Mouse (Mus musculus): ENCODE data around the gene Fndc7. TPM values are rescaled to one million over a fixed set of nuclear protein-coding genes. Genes with fewer than 3 reads are reported as not detected.
A peak's percentile ranks its signal among the peaks of the same experiment; 100 is the strongest.
"Not testable (repeated sequence)": the region's sequence is repeated elsewhere in the genome, so short reads cannot be mapped to it uniquely, and the experiment has no call there.

The Fndc7 gene
- polyA plus RNA-seq, 1 experiment from 2014 or later: 0.34 TPM

DNA sequence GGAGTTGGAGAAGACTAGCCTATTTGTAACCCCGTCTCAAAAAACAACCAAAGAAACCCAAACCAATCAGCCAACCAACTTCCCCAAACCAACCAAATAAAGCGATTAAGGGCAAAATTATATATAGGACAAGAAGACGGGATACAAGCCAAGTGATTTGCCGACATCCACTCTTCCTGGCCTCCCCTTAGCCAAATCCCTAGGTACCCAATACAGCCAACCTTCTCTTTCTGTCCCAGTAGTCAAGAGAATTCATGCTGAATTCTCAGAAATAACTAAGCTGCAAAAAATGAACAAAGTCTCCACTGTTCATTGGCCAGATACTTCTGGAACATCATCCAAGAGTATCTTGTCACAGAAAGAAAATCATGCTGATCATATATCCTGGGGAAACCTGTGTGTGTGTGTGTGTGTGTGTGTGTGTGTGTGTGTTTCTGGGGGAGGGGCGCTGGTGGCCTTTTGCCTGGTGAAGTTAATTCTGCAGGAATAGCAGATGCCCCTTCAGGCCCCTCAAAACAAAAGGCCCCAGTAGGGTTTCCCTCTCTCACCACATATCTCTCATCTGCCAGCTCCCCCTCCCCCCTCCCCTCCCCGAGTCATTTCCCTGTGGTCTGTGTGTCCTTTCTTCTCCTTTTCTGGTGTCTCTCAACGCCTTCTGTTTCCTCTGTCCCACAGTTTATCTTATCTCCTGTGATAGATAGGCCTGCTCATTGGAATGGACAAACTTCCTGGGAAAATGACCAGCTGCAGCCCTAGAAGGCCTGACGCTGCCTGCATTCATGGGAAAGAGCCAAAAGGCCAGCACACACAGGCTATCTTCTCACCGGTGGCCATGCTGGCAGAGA, 3.9 kb downstream of the Fndc7 start:
- peaks cover 20% of the 10 kb centered on the region for H3K4me1 ChIP-seq
- no peak for DNase-seq (ENCODE audit: low spot score)
- H3K36me3 ChIP-seq (replicated peaks): no peaks in the 10 kb centered on the region
- H3K4me3 ChIP-seq: no peak overlapping the region
- H3K27ac ChIP-seq (replicated peaks): peak overlapping the region; percentile 51; the same call in 1 of the 2 replicates
- 57% methylated on average over 9 of the region's 9 CpGs for WGBS
- no peaks in the 10 kb centered on the region for H3K9me3 ChIP-seq
- no peaks in the 10 kb centered on the region for H3K27me3 ChIP-seq (replicated peaks; ENCODE audit: low read depth, poor library complexity, severe bottlenecking)

DNA sequence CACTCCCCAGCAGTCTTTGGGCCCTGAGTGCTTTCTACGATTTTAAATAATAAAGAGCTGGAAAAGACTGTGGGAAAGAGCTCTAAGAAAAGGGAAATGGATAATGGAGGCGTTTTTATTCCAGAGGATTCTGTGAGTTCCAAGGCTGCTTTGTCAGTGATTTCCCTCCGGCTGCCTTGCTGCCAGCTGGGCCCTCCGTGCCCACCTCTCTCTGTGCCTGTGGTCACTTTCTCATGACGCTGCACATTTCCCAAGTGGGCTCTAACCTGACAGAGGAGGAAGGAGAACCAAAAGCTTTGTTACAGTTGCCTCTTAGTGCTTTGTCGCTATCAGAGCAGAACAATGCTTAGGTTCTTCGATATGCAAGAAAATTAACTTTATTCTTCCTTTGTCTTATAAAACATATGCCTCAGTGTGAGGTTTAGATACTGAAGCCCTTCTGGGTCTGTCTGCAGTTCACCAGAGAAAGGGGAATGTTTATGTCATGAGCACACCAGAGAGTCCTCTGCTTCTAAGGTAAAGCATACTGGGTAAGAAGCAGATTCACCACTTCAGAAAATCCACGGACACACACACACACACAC, 5.0 kb downstream of the Fndc7 start:
- DNase-seq (ENCODE audit: low spot score): no peak
- Histone ChIP-seq H3K4me1 (peaks cover 25% of the 10 kb centered on the region), H3K36me3 (replicated peaks) (no peaks in the 10 kb centered on the region), H3K27me3 (replicated peaks; ENCODE audit: low read depth, poor library complexity, severe bottlenecking) (no peaks in the 10 kb centered on the region), H3K4me3 (no peak overlapping the region), H3K27ac (replicated peaks) (no peak overlapping the region), H3K9me3 (no peaks in the 10 kb centered on the region)
- WGBS: 69% methylated on average over 8 of the region's 8 CpGs

GRCm38 (mm10) chr3:108883067-108883466, 6.7 kb downstream of the Fndc7 start:
- DNase-seq (ENCODE audit: low spot score): no peak
- Histone ChIP-seq H3K27ac (replicated peaks) (no peak overlapping the region), H3K36me3 (replicated peaks) (no peaks in the 10 kb centered on the region), H3K27me3 (replicated peaks; ENCODE audit: low read depth, poor library complexity, severe bottlenecking) (no peaks in the 10 kb centered on the region), H3K4me3 (no peak overlapping the region), H3K9me3 (no peaks in the 10 kb centered on the region), H3K4me1 (peaks cover 29% of the 10 kb centered on the region)
- 90% methylated on average over 2 of the region's 2 CpGs for WGBS

DNA sequence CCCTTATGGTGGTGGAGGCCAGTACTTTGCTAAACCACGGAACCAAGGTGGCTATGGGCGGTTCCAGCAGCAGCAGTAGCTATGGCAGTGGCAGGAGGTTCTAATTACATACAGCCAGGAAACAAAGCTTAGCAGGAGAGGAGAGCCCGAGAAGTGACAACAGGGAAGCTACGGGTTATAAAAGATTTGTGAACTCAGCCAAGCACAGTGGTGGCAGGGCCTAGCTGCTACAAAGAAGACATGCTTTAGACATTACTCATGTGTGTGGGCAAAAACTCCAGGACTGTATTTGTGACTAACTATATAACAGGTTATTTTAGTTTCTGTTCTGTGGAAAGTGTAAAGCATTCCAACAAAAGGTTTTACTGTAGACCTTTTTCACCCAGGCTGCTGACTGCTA, 7.9 kb downstream of the Fndc7 start:
- peaks cover 29% of the 10 kb centered on the region for H3K4me1 ChIP-seq
- H3K36me3 ChIP-seq (replicated peaks); H3K27me3 ChIP-seq (replicated peaks; ENCODE audit: low read depth, poor library complexity, severe bottlenecking); H3K9me3 ChIP-seq; DNase-seq (ENCODE audit: low spot score); H3K4me3 ChIP-seq; H3K27ac ChIP-seq (replicated peaks): not testable (repeated sequence)
- 14% methylated on average over 4 of the region's 4 CpGs for WGBS

- Histone ChIP-seq H3K4me1 (peaks cover 22% of the 10 kb centered on the region), H3K9me3 (no peaks in the 10 kb centered on the region), H3K4me3 (no peak overlapping the region), H3K36me3 (replicated peaks) (no peaks in the 10 kb centered on the region), H3K27ac (replicated peaks) (peak overlapping the region; percentile 24; the same call in 1 of the 2 replicates), H3K27me3 (replicated peaks; ENCODE audit: low read depth, poor library complexity, severe bottlenecking) (no peaks in the 10 kb centered on the region)
- DNase-seq (ENCODE audit: low spot score): peak; percentile 24
- 72% methylated on average over 28 of the region's 28 CpGs for whole genome bisulfite sequencing
Observed at GRCm38 (mm10) chr3:108880544-108881507, 9.0 kb downstream of the Fndc7 start.

DNA sequence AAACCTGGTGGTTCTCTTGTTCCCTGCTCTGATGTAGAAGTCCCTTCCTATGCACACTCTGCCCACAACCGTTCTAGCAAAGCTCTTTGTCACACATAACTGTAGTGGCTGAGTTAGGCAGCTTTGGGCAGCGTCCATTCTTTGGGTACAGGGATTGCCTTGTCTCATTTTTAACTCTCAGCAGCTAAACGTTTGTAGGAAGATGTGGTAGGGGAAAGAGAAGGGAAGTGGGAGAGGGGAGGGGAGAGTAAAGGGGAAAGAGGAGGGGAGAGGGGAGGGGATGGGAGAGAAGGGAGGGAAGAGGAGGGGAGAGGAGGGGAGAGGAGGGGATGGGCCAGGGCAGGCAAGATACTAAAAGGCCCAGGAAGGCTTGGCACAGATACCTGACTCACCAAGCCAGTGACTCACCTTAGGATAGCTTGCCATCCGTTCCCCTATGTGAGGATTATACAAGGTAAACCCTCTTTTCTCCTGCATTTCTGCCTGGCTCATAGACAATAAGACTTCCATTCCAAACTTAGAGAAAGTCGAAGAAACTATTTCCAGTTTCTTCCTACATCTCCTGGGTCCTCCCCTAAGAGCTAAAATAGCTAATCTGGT, 9.9 kb downstream of the Fndc7 start:
- H3K9me3 ChIP-seq: no peaks in the 10 kb centered on the region
- WGBS: 69% methylated on average over 5 of the region's 5 CpGs
- no peak overlapping the region for H3K27ac ChIP-seq (replicated peaks)
- no peak overlapping the region for H3K4me3 ChIP-seq
- peaks cover 19% of the 10 kb centered on the region for H3K4me1 ChIP-seq
- H3K27me3 ChIP-seq (replicated peaks; ENCODE audit: low read depth, poor library complexity, severe bottlenecking): no peaks in the 10 kb centered on the region
- DNase-seq (ENCODE audit: low spot score): no peak
- no peaks in the 10 kb centered on the region for H3K36me3 ChIP-seq (replicated peaks)

DNA sequence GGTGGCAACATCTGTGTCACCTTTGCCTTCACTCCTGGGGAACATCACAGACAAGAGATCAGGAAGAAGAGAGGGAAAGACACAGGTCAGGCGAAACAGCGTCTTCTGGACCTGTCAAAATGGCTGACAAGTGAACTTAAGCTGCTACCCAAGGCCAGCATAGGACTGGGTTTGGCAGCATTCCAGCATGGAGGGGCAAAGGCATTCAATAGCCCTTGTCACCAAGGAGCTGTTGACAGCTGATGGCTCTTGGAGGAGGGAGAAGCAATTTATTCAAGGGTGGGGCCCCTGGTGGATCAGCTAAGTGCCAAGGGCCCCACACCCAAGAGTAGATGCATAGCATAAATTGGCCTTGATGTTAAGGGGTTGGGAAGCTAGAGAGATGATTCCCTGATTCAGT, 10.7 kb downstream of the Fndc7 start:
- H3K27ac ChIP-seq (replicated peaks): no peak overlapping the region
- WGBS: 90% methylated on average over 2 of the region's 2 CpGs
- H3K9me3 ChIP-seq: no peaks in the 10 kb centered on the region
- DNase-seq (ENCODE audit: low spot score): no peak
- H3K4me3 ChIP-seq: no peak overlapping the region
- no peaks in the 10 kb centered on the region for H3K36me3 ChIP-seq (replicated peaks)
- peaks cover 19% of the 10 kb centered on the region for H3K4me1 ChIP-seq
- H3K27me3 ChIP-seq (replicated peaks; ENCODE audit: low read depth, poor library complexity, severe bottlenecking): no peaks in the 10 kb centered on the region

DNA sequence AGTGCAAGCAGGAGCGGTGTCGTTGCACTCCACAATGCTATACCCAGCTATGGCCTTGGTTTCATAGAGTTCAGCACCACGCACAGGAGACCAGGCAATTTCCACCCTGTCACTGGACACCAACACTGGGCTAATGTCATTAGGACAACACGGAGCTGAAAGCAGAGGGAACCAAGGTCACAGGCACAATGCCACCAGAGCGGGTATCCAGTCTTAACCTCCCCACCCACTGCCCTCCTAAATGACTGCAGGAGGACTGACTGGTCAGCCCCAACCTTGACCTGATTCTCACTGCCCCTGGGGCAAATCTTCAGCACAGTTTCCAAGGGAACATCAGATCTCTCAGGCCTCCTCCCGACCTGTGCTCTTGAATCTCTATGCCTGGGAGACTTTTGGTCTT, 19.2 kb downstream of the Fndc7 start:
- WGBS: 81% methylated on average over 6 of the region's 6 CpGs
- H3K27ac ChIP-seq (replicated peaks): no peak overlapping the region
- no peaks in the 10 kb centered on the region for H3K4me1 ChIP-seq
- H3K4me3 ChIP-seq: no peak overlapping the region
- no peaks in the 10 kb centered on the region for H3K36me3 ChIP-seq (replicated peaks)
- H3K27me3 ChIP-seq (replicated peaks; ENCODE audit: low read depth, poor library complexity, severe bottlenecking): no peaks in the 10 kb centered on the region
- no peaks in the 10 kb centered on the region for H3K9me3 ChIP-seq
- no peak for DNase-seq (ENCODE audit: low spot score)

DNA sequence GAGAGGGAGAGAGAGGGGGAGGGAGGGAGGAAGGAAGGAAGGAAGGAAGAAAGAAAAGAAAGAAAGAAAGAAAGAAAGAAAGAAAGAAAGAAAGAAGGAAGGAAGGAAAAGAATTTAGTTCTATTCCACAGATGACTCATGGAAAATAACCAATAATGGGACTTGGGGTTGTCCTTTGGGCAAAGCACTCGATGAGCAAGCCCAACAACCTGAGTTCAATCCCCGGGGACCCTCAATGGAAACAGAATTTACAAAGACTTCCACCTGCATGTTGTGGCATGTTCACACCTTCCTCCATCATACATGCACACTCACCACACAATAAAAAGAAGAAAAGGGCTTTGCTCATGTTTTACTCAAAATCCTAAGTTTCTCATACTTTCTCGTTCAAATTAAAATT, 22.4 kb downstream of the Fndc7 start:
- Histone ChIP-seq H3K4me3 (no peak overlapping the region), H3K27ac (replicated peaks) (no peak overlapping the region), H3K4me1 (no peaks in the 10 kb centered on the region), H3K27me3 (replicated peaks; ENCODE audit: low read depth, poor library complexity, severe bottlenecking) (no peaks in the 10 kb centered on the region), H3K36me3 (replicated peaks) (no peaks in the 10 kb centered on the region), H3K9me3 (no peaks in the 10 kb centered on the region)
- 88% methylated on average over 3 of the region's 3 CpGs for WGBS
- no peak for DNase-seq (ENCODE audit: low spot score)

DNA sequence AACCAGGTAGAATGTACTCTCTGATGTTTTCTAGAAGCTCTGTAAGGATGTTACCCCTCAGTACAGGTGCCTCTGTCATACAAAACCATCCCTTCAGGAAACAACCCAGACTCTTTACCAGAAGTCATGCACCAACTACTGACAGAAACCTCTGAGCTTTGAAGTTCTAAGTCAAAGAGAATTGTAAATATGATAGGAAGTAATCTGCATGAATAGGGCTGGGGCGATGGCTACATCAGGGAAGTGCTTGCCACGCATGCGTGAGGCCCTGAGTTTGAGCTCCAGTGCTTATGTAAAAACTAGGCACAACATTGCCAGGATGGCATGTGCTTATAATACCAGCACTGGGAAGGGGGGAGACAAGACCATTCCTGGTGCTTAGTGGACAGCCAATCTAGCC, 24.1 kb downstream of the Fndc7 start:
- H3K27me3 ChIP-seq (replicated peaks; ENCODE audit: low read depth, poor library complexity, severe bottlenecking): no peaks in the 10 kb centered on the region
- H3K4me1 ChIP-seq: no peaks in the 10 kb centered on the region
- no peak for DNase-seq (ENCODE audit: low spot score)
- H3K9me3 ChIP-seq: no peaks in the 10 kb centered on the region
- 95% methylated on average over 3 of the region's 3 CpGs for WGBS
- no peaks in the 10 kb centered on the region for H3K36me3 ChIP-seq (replicated peaks)
- H3K4me3 ChIP-seq: no peak overlapping the region
- no peak overlapping the region for H3K27ac ChIP-seq (replicated peaks)

- Histone ChIP-seq H3K36me3 (replicated peaks) (no peaks in the 10 kb centered on the region), H3K27ac (replicated peaks) (no peak overlapping the region), H3K4me3 (no peak overlapping the region), H3K9me3 (no peaks in the 10 kb centered on the region), H3K4me1 (no peaks in the 10 kb centered on the region), H3K27me3 (replicated peaks; ENCODE audit: low read depth, poor library complexity, severe bottlenecking) (no peaks in the 10 kb centered on the region)
- WGBS: 41% methylated on average over 3 of the region's 3 CpGs
- DNase-seq (ENCODE audit: low spot score): no peak
Observed at GRCm38 (mm10) chr3:108865129-108865528, 24.7 kb downstream of the Fndc7 start.

GRCm38 (mm10) chr3:108863091-108863490, 26.7 kb downstream of the Fndc7 start:
- Histone ChIP-seq H3K4me3 (no peak overlapping the region), H3K4me1 (peaks cover 18% of the 10 kb centered on the region)
- 95% methylated on average over 10 of the region's 10 CpGs for WGBS

More at GRCm38 (mm10) chr3:108863091-108863490, 26.7 kb downstream of the Fndc7 start:
- Histone ChIP-seq H3K27ac (replicated peaks) (no peak overlapping the region), H3K9me3 (no peaks in the 10 kb centered on the region), H3K27me3 (replicated peaks; ENCODE audit: low read depth, poor library complexity, severe bottlenecking) (no peaks in the 10 kb centered on the region), H3K36me3 (replicated peaks) (no peaks in the 10 kb centered on the region)
- no peak for DNase-seq (ENCODE audit: low spot score)

Data from embryonic facial prominence, embryonic 10.5 days (tissue).